Mouse (Mus musculus): ENCODE results near the gene Adam23. TPM values are rescaled to one million over a fixed set of nuclear protein-coding genes. Genes with fewer than 3 reads are reported as not detected.
A peak's percentile ranks its signal among the peaks of the same experiment; 100 is the strongest.

Gene Adam23
- polyA plus RNA-seq, 1 experiment from 2014 or later = 13.4 TPM

- no peak overlapping the region for H3K27ac ChIP-seq
- H3K9ac ChIP-seq = no peak overlapping the region
- H3K9me3 ChIP-seq = no peaks in the 10 kb centered on the region
- H3K36me3 ChIP-seq (replicated peaks) = no peaks in the 10 kb centered on the region
- no peak overlapping the region for H3K4me2 ChIP-seq
- H3K4me1 ChIP-seq = peaks cover 10% of the 10 kb centered on the region
- H3K27me3 ChIP-seq = no peaks in the 10 kb centered on the region
- H3K4me3 ChIP-seq (replicated peaks) = no peak overlapping the region
- no peak for ATAC-seq (ENCODE audit: low FRiP score)
- WGBS = 91% methylated on average over 4 of the region's 4 CpGs
Measured at GRCm38 (mm10) chr1:63561772-63562520, 116.3 kb downstream of the Adam23 start.

DNA sequence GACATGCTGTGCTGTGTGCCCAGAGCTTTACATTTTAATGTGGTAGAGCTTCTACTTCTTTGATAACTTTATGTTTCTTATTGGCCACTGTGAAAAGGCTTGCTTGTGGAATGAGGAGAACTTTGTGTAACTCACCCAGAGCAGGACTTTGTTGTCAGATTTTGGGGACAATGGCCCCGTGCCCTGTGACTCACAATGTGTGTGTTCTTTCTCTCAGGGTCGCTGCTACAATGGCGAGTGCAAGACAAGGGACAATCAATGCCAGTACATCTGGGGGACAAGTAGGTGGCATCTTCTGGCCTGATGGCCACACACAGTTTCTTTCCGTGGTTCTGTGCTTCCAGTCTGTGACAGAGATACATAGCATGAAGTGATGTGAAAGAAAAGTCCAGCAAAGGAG lies 118.2 kb downstream of the Adam23 start:
- WGBS = 36% methylated on average over 4 of the region's 4 CpGs
- H3K27ac ChIP-seq = no peak overlapping the region
- H3K4me1 ChIP-seq = peaks cover 14% of the 10 kb centered on the region
- H3K4me2 ChIP-seq = no peak overlapping the region
- H3K27me3 ChIP-seq = no peaks in the 10 kb centered on the region
- H3K9ac ChIP-seq = no peak overlapping the region
- no peaks in the 10 kb centered on the region for H3K36me3 ChIP-seq (replicated peaks)
- H3K9me3 ChIP-seq = no peaks in the 10 kb centered on the region
- no peak overlapping the region for H3K4me3 ChIP-seq (replicated peaks)
- ATAC-seq (ENCODE audit: low FRiP score) = no peak

GRCm38 (mm10) chr1:63566501-63566900 lies 120.8 kb downstream of the Adam23 start:
- Histone ChIP-seq H3K4me2 (no peak overlapping the region), H3K9me3 (no peaks in the 10 kb centered on the region), H3K9ac (no peak overlapping the region), H3K4me3 (replicated peaks) (no peak overlapping the region), H3K4me1 (peaks cover 14% of the 10 kb centered on the region), H3K27me3 (no peaks in the 10 kb centered on the region), H3K36me3 (replicated peaks) (no peaks in the 10 kb centered on the region), H3K27ac (peak overlapping the region; percentile 65; the same call in 1 of the 2 replicates)
- WGBS = 13% methylated on average over 7 of the region's 7 CpGs
- no peak for ATAC-seq (ENCODE audit: low FRiP score)

DNA sequence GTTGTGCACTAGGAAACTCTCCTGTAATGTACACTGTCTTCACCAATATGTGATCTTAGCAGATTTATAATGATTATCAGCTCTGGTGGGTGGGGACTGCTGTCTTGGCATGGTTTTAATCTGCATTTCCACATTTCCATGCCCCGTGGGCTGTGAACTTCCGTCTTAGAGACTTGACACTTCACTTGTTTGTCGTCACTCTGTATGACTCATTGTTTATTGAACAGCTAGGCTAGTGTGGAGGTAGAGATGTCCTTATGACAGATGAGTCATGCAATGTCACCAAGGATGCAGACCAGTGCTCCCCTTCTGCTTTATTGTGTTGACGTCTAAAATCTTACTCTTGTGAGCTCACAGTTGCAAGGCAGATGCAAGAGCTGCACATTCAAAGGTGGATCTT lies 121.3 kb downstream of the Adam23 start:
- H3K4me1 ChIP-seq = peaks cover 14% of the 10 kb centered on the region
- no peak overlapping the region for H3K27ac ChIP-seq
- no peaks in the 10 kb centered on the region for H3K36me3 ChIP-seq (replicated peaks)
- no peaks in the 10 kb centered on the region for H3K27me3 ChIP-seq
- H3K4me2 ChIP-seq = no peak overlapping the region
- no peak overlapping the region for H3K9ac ChIP-seq
- WGBS = 63% methylated on average over 4 of the region's 4 CpGs
- H3K9me3 ChIP-seq = no peaks in the 10 kb centered on the region
- ATAC-seq (ENCODE audit: low FRiP score) = no peak
- no peak overlapping the region for H3K4me3 ChIP-seq (replicated peaks)

DNA sequence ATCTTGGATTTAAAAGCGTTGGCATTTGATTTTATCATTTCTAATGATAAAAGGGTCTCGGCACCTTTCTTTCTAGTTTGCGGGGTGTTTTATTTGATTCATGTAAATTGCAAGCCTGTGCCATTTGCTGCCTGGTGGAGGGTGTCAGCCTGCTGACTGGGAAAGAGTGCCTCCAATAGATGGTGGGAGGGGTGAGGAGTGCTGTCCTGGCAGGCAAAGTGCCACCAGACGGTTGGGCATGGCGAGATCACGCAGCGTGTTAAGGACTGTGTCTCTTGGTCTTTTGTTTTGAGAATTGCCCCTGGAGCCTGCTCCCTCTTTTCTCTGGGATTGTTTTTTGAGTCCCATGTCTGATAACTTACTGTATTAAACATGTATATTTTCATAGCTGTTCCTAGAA lies 126.5 kb downstream of the Adam23 start:
- peak overlapping the region; percentile 50; the same call in 1 of the 2 replicates for H3K27ac ChIP-seq
- H3K9ac ChIP-seq = no peak overlapping the region
- no peaks in the 10 kb centered on the region for H3K27me3 ChIP-seq
- 48% methylated on average over 7 of the region's 7 CpGs for WGBS
- no peaks in the 10 kb centered on the region for H3K9me3 ChIP-seq
- H3K4me1 ChIP-seq = peaks cover 26% of the 10 kb centered on the region
- no peaks in the 10 kb centered on the region for H3K36me3 ChIP-seq (replicated peaks)
- no peak overlapping the region for H3K4me2 ChIP-seq
- no peak overlapping the region for H3K4me3 ChIP-seq (replicated peaks)
- ATAC-seq (ENCODE audit: low FRiP score) = no peak

DNA sequence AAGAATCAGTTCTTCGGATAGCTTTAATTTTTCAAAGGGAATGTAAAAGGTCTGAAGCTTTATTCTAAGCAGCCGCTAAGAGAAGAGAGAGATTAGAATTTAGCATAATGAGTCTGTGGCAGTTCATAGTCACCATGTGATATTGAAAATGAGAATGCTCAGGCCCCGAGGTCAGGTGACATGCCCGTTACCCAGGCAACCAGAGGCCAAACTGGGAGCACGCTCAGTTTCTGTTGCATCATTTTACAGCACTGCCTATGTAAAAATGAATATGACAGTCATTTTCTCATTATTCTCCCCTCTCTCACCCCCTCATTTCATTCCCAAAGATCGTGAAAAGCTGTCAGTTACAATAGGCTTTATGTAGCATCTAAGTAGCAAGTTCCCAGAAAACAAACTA lies 127.7 kb downstream of the Adam23 start:
- H3K27ac ChIP-seq = peak overlapping the region; percentile 73
- H3K4me3 ChIP-seq (replicated peaks) = no peak overlapping the region
- 8% methylated on average over 6 of the region's 6 CpGs for WGBS
- H3K4me1 ChIP-seq = peaks cover 27% of the 10 kb centered on the region
- ATAC-seq (ENCODE audit: low FRiP score) = peak; percentile 76
- no peaks in the 10 kb centered on the region for H3K27me3 ChIP-seq
- no peaks in the 10 kb centered on the region for H3K9me3 ChIP-seq
- peak overlapping the region; percentile 13; the same call in 1 of the 2 replicates for H3K4me2 ChIP-seq
- no peaks in the 10 kb centered on the region for H3K36me3 ChIP-seq (replicated peaks)
- H3K9ac ChIP-seq = no peak overlapping the region

DNA sequence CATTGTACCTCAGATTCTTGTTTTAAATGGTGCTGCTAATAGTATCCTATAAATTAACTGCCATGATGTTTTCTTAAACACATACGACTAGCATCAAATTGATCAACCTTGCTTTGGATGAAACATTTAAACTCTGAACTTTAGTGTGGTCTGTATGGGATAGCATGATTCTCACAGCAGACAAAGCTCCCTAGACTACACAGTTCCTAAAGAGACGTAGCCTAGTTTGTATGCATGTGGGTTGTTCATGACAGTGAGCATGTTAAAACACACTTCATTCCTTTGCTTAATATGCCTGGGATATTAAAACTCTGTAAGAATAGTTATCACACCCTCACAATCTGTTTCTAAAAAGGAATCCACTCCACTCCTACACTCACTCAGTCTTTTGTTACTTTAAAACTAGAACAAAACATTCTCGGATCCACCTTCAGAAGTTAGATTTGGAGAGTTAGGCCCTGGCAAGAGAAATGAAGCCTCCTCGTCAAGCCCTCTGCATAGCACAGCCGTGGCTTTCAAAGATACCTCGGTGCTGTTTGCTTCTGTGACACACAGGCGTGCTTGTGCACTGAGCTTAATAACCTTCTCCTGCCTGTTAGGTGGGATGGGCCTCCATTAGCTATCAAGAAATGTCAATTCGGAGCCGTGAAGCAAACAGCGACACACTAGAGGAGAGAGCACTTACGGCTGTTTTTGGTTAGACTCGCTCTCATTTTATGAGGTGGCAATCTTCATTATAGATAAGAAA lies 128.3 kb downstream of the Adam23 start:
- Histone ChIP-seq H3K4me3 (replicated peaks) (no peak overlapping the region), H3K4me1 (peaks cover 27% of the 10 kb centered on the region), H3K36me3 (replicated peaks) (no peaks in the 10 kb centered on the region), H3K4me2 (peak overlapping the region; percentile 13; the same call in 1 of the 2 replicates), H3K27ac (peak overlapping the region; percentile 73), H3K9me3 (no peaks in the 10 kb centered on the region), H3K9ac (no peak overlapping the region), H3K27me3 (no peaks in the 10 kb centered on the region)
- ATAC-seq (ENCODE audit: low FRiP score) = peak; percentile 52
- WGBS = 44% methylated on average over 12 of the region's 12 CpGs

- peaks cover 27% of the 10 kb centered on the region for H3K4me1 ChIP-seq
- H3K9me3 ChIP-seq = no peaks in the 10 kb centered on the region
- H3K27ac ChIP-seq = no peak overlapping the region
- H3K27me3 ChIP-seq = no peaks in the 10 kb centered on the region
- H3K4me3 ChIP-seq (replicated peaks) = no peak overlapping the region
- no peak overlapping the region for H3K4me2 ChIP-seq
- 7% methylated on average over 5 of the region's 5 CpGs for WGBS
- no peaks in the 10 kb centered on the region for H3K36me3 ChIP-seq (replicated peaks)
- ATAC-seq (ENCODE audit: low FRiP score) = peak; percentile 39; the same call in 1 of the 2 replicates
- no peak overlapping the region for H3K9ac ChIP-seq
Measured at GRCm38 (mm10) chr1:63576803-63577202, 131.1 kb downstream of the Adam23 start.

GRCm38 (mm10) chr1:63579153-63579552 lies 133.5 kb downstream of the Adam23 start:
- Histone ChIP-seq H3K36me3 (replicated peaks) (no peaks in the 10 kb centered on the region), H3K4me2 (no peak overlapping the region), H3K27me3 (no peaks in the 10 kb centered on the region), H3K9ac (no peak overlapping the region), H3K9me3 (no peaks in the 10 kb centered on the region), H3K27ac (no peak overlapping the region), H3K4me1 (peaks cover 8% of the 10 kb centered on the region), H3K4me3 (replicated peaks) (no peak overlapping the region)
- ATAC-seq (ENCODE audit: low FRiP score) = no peak
- 71% methylated on average over 8 of the region's 8 CpGs for WGBS

- H3K27ac ChIP-seq = no peak overlapping the region
- no peak overlapping the region for H3K4me2 ChIP-seq
- 63% methylated on average over 7 of the region's 7 CpGs for WGBS
- no peaks in the 10 kb centered on the region for H3K36me3 ChIP-seq (replicated peaks)
- no peak overlapping the region for H3K9ac ChIP-seq
- H3K4me3 ChIP-seq (replicated peaks) = no peak overlapping the region
- H3K4me1 ChIP-seq = peaks cover 4% of the 10 kb centered on the region; the same call in 1 of the 2 replicates
- no peaks in the 10 kb centered on the region for H3K27me3 ChIP-seq
- H3K9me3 ChIP-seq = no peaks in the 10 kb centered on the region
- 0 out of 2 replicates have a peak, but pooled peaks have one; percentile 46 for ATAC-seq (ENCODE audit: low FRiP score)
Measured at GRCm38 (mm10) chr1:63586869-63587268, 141.2 kb downstream of the Adam23 start.

GRCm38 (mm10) chr1:63603870-63604500 lies 158.3 kb downstream of the Adam23 start:
- H3K9me3 ChIP-seq = no peaks in the 10 kb centered on the region
- H3K27ac ChIP-seq = no peak overlapping the region
- no peaks in the 10 kb centered on the region for H3K27me3 ChIP-seq
- H3K9ac ChIP-seq = no peak overlapping the region
- H3K36me3 ChIP-seq (replicated peaks) = no peaks in the 10 kb centered on the region
- no peaks in the 10 kb centered on the region for H3K4me1 ChIP-seq
- WGBS = 63% methylated on average over 3 of the region's 3 CpGs
- ATAC-seq (ENCODE audit: low FRiP score) = no peak
- H3K4me3 ChIP-seq (replicated peaks) = no peak overlapping the region
- H3K4me2 ChIP-seq = no peak overlapping the region

DNA sequence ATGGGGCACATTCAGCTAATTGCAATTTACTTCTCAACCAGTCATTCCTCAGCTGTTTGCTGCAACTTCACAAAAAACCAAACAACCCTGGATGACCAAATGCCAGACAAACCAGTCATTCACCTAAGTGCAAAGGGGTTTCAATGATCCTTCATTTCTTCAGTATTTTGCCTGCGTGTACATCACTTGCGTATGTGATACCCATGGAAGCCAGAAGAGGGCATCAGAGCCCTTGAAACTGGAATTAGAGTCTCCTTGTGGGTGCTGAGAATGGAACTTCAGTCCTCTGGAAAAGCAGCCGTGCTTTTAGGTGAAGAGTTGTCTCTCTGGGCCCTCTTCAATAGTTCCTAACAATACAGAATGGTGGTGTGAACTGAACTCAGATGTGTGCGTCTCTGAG lies 163.9 kb downstream of the Adam23 start:
- 88% methylated on average over 4 of the region's 4 CpGs for WGBS
- Histone ChIP-seq H3K4me1 (peaks cover 7% of the 10 kb centered on the region), H3K4me2 (no peak overlapping the region), H3K36me3 (replicated peaks) (no peaks in the 10 kb centered on the region), H3K27ac (no peak overlapping the region), H3K9me3 (no peaks in the 10 kb centered on the region), H3K27me3 (peaks cover 8% of the 10 kb centered on the region), H3K4me3 (replicated peaks) (no peak overlapping the region), H3K9ac (no peak overlapping the region)
- ATAC-seq (ENCODE audit: low FRiP score) = no peak
